Mouse (Mus musculus) layer of hippocampus, adult 2 months (tissue): ENCODE data around the gene Gsg1l2. TPM values are rescaled to one million over a fixed set of nuclear protein-coding genes. Genes with fewer than 3 reads are reported as not detected.
A peak's percentile ranks its signal among the peaks of the same experiment; 100 is the strongest.

ENCODE experiments used
- DNase-seq, 2 experiments: peaks; one replicate each; pipeline ENCODE4 v3.0.0; 2022; ENCODE audit warnings: low spot score in 2 of 2
- H3K27ac ChIP-seq: fragments of 200-600 bp; 2 replicates; pipeline ENCODE4 v1.8.1; 2022
- H3K4me3 ChIP-seq: fragments of 200-600 bp; 2 replicates; pipeline ENCODE4 v1.8.1; 2022; ENCODE audit warnings: mild to moderate bottlenecking
- CTCF ChIP-seq: fragments of 200-600 bp; conservative IDR thresholded peaks from 2 replicates; pipeline ENCODE4 v1.8.1; 2022; ENCODE audit warnings: antibody characterized with exemption, mild to moderate bottlenecking, moderate library complexity
- total RNA-seq, 2 experiments: library from RNA; stranded (reverse); gene quantifications; 2 replicates each; pipeline ENCODE4 v1.2.3; 2021

Gene Gsg1l2
- total RNA-seq, 2 experiments from 2014 or later, result not detected

DNA sequence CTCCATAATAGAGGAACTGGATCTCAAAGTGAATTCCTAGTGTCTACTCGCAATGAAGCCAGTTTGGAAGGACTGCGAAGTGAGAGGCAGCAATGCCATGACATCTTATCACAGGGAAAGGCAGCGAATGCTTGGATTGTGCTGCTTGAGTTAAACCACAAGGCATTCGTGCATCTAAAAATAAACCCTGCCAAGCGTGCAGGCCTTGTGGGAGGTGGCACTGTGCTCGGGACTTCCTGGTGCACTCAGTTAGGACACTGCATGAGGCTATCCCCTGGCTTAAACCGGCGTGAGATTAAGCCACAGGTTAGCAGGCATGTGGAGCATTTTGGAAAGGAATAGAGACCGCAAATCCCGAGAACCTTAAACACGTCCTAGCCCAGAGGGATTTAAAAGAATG, 15.8 kb downstream of the Gsg1l2 start:
- no peak for TF ChIP-seq CTCF
- no peak overlapping the region for H3K4me3 ChIP-seq
- no peak for DNase-seq
- H3K27ac ChIP-seq, result no peak overlapping the region

GRCm38 (mm10) chr11:67797931-67798330, 23.5 kb downstream of the Gsg1l2 start, which contains the start of gene Dhrs7c:
Dhrs7c (plus strand) TSS chr11:67798187.
- Histone ChIP-seq H3K27ac (no peak within 1 kb of the TSS), H3K4me3 (no peak within 1 kb of the TSS)
- no peak for TF ChIP-seq CTCF
- no peak for DNase-seq

DNA sequence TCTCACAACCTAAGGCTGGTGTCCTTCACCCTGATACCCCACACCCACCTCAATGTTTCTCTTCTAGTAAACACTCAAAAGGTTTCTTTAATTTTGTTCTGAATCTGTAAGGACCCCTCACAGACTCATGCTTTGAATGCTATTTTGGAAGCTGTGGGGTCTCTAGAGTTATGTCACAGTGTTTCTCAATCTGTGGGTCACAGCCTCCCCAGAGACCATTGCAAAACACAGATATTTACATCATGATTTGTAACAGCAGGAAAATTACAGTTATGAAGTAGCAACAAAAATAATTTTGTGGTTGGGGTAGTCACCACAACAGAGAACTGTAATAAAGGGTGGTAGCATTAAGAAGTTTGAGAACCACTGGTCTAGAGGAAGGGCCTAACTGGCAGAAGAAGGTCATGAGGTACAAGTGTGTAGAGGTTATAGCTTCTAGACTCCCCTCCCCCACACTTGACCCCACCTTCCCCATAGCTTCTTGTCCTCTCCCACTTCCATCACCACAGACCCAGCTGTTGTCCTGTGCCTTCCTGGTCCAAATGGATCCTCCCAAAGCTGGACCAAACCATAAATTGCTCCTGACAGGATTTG, 25.8 kb downstream of the Gsg1l2 start:
- TF ChIP-seq CTCF, result no peak
- DNase-seq, result no peak
- Histone ChIP-seq H3K4me3 (no peak overlapping the region), H3K27ac (no peak overlapping the region)

DNA sequence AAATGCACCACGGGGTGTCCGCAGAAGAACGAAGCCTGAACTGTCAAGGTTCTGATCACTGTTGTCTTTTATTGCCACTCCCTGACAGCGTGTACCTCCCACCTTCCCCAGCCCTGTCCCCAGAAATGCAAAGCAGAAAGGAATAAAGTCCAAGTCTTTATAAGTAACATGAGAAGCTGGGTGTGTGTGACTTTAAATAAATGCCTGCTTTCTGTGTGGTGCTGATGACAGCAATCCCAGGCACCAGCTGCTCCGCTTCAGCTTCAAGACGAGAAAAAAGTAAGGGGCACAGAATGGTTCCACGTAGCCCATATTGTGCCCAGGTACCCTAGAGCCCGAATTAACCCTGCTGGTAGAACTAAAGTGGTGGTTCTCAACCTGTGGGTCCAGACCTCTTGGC, 26.8 kb downstream of the Gsg1l2 start:
- TF ChIP-seq CTCF, result no peak
- Histone ChIP-seq H3K4me3 (no peak overlapping the region), H3K27ac (no peak overlapping the region)
- no peak for DNase-seq

DNA sequence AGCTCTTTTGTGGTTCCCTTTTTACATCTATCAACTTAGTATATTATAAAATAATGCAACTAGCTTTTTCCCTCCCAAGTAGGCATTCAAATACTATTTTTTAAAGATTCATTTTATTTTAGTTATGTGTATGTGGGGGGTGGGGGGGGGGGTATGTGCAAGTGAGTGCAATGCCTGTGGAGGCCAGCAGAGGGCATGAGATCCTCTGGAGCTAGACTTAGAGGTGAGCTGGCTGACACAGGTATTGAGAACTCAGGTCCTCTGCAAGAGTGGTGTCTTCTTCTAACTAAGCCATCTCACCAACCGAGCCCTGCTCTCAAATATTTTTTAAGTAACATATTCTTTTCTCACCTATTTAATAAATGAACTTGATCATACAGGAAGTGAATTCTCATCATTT, 31.1 kb downstream of the Gsg1l2 start:
- Histone ChIP-seq H3K4me3 (no peak overlapping the region), H3K27ac (no peak overlapping the region)
- no peak for DNase-seq
- peak; percentile 55 for TF ChIP-seq CTCF

DNA sequence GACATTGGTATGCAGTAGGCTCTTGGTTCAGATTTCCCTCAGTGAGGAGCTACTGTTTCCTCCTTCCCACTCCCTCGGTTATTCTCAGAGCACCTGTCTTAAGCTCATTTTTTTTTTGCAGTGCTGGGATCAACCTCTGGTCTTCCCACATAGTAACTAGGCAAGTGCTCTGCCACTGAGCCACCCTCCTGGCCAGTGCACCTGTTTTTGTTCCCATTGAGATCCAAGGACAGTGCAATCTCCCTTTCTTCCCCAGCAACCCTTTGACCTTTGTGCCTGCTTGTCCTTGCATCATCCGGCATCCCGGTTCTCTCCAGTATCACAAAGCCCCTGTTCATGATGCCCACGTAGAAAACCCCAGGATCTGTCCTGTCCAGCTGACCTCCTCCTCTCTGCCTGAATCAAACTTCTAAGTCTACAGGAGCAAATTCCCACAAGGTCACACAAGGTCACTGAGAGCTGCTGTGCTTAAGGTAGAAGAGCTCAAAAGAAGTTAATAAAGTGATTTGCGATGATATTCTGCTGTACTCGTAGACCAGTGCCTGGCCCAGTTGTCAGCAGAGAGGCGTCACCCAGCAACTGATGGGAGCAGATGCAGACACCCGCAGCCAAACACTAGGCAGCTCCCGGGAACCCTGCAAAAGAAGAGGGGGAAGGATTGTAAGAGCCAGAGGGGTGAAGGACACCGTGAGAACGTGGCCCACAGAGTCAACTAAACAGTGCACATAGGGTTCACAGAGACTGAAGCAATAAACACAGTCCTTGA, 32.6 kb downstream of the Gsg1l2 start:
- no peak for TF ChIP-seq CTCF

DNA sequence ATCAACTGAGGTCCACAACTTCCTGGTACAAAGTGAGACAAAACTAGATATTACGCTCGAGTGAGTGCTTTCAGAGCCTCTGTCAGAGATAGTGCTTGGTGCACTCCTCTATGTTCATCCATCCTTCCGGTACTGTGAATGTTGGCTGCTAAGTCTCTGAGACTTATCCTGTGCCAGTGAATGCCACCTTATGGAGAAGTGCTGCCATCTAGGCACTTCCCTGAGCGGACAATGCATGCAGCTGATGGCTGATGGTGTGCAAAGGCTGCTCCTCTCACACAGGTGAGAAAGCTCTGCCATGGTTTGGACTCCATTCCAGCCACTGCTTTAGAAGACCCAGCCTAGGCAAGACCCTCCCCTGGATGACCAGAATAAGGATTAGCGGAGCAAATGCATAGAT, 33.6 kb downstream of the Gsg1l2 start:
- Histone ChIP-seq H3K4me3 (no peak overlapping the region), H3K27ac (no peak overlapping the region)
- no peak for DNase-seq
- TF ChIP-seq CTCF, result peak; percentile 44

More for the DNA sequence above, 32.6 kb downstream of the Gsg1l2 start:
- H3K27ac ChIP-seq, result no peak overlapping the region
- DNase-seq, result no peak
- no peak overlapping the region for H3K4me3 ChIP-seq

- Histone ChIP-seq H3K4me3 (no peak overlapping the region), H3K27ac (no peak overlapping the region)
- TF ChIP-seq CTCF, result peak; percentile 54
- no peak for DNase-seq
These were observed 37.1 kb downstream of the Gsg1l2 start for GRCm38 (mm10) chr11:67811535-67811934.

DNA sequence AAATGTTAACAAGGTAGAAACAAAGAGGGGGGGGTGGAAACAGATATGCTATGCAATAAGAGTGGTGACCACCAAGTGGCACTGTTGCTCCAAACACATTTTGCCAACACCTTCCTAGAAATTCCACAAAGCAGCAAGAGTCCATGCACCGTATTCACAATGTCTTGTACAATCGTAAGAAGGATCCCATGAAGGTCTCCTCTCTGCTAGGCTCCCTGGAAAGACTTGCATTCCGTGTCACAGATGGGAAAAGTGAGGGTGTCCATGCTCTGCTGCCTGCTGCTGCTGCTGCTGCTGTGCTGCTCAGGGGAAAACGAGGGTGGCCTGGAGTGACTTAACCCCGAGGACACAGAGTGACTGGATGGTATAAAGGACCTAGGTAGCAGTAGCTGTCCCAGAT, 45.2 kb downstream of the Gsg1l2 start:
- no peak overlapping the region for H3K4me3 ChIP-seq
- H3K27ac ChIP-seq, result no peak overlapping the region
- DNase-seq, result peak; percentile 24 to 58
- peak; percentile 84 for TF ChIP-seq CTCF

DNA sequence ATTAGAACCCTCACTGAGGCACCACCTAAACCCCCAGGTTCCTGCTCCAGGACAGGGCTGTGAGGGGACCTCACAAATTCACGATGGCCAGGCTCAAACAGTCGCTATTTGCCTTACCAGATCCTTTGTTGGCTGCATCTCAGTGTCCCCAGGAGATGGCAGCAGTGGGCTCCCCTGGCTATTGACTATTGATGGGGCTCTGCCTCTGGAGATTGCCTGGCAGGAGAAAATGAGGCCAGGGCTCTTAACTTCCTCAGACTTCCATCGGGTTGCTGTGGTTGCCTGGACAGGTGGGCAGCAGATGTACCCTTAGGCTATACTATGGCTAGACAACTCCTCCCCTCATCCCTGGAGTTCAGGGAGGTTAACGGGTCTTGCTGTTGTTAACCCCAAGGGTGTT, 45.8 kb downstream of the Gsg1l2 start:
- peak; percentile 50 to 73 for DNase-seq
- TF ChIP-seq CTCF, result peak; percentile 81
- Histone ChIP-seq H3K27ac (no peak overlapping the region), H3K4me3 (no peak overlapping the region)

- TF ChIP-seq CTCF, result no peak
- DNase-seq, result peak; percentile 30 to 53
- no peak overlapping the region for H3K4me3 ChIP-seq
- H3K27ac ChIP-seq, result no peak overlapping the region
These were observed 47.2 kb downstream of the Gsg1l2 start for GRCm38 (mm10) chr11:67821560-67821959.

DNA sequence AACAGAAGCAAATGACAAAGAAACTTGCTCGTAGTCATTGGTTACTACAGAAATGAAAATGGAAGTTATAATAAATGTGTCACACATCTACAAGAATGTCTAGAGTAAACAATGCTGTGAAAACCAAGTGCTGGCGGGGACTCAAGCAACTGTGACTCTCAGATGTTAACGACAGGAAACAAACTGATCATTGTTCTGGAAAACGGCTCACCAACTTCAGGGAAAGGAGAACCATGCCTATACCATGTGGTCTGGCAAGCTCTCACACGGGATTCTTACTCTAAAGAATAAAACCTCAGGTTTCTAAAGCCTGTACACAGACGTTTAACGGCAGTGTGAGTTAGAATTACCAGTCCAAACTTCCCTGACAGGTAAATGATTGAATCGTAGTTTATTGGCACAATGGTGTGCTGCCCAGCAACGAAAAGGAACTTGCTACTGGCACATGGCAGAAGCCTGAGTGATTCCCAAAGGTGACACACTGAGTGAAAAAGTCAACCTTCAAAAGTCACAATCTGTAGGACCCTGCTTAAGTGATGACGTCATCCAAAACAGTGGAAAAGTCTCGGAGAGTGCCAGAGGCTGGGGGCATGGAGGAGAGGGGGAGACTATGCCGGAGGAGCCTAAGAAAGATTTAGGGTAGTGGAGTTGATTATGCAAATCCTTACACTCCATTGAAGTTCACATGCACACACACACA, 54.1 kb downstream of the Gsg1l2 start:
- no peak for DNase-seq
- Histone ChIP-seq H3K4me3 (no peak overlapping the region), H3K27ac (no peak overlapping the region)
- no peak for TF ChIP-seq CTCF

GRCm38 (mm10) chr11:67829530-67829929, 55.1 kb downstream of the Gsg1l2 start:
- no peak for TF ChIP-seq CTCF
- DNase-seq, result no peak
- no peak overlapping the region for H3K27ac ChIP-seq
- H3K4me3 ChIP-seq, result no peak overlapping the region
